Comparison of ENCODE assay signal across 12 mouse cellular contexts in the genomic region with DNA sequence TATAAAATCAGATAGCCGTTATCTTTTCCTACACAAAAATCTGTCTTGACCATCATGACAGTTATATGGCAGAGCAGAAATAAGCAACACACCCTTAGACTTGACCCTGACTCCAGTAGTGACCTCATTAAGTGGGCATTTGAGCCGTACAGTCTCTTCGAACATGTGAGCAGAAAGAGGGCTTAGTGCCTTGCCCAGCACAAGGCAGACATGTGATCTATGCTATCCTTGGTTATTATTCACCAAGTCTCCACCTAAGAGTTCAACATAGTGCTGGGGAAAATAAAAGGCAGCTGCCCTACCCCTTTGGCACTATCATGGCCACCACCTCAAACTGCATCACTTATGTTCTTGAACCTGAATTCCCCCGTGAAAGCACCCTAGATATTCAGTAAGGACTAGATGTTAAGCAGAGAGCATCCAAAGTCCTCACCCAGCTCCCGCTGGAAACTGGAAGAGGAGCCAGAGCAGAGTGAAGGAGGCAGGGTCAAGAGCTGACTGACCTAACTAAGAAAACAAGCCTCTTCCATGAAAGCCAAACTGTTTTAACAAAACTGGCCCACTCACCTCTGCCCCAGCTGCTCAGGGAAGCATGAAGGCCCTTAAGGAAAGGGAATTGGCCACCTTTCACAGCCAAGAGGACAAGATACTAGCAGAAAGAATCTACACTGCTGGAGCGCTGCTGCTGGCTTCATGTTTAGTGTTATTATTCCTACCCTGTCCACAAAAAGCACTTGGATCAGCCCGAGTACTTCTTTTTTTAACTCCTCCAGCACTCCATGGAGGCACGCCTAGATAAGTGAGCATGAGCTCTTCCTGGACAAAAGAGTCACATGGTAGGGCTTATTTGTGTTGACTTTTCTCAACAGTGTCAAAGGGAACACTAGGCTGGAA. TPM values are rescaled to one million over a fixed set of nuclear protein-coding genes. Genes with fewer than 3 reads are reported as not detected.
A peak's percentile ranks its signal among the peaks of the same experiment; 100 is the strongest.
DNase-seq lines count a peak whose midpoint lies in the region; ATAC-seq lines count a peak whose summit lies in the region.
"Had no signal": no experiment of that assay in that cellular context is flagged by ENCODE, and none has a peak within 500 bp of the region (broad histone marks: within the 10 kb centered on the region; RNA-seq: fewer than 3 reads in every experiment).

No protein-coding gene starts in this region.

- H3K27me3 ChIP-seq in hindbrain, embryonic 16.5 days (replicated peaks; ENCODE audit: control insufficient read depth, insufficient read depth, low read length) = no peaks in the 10 kb centered on the region
- no peaks in the 10 kb centered on the region for H3K27me3 ChIP-seq in hindbrain, embryonic 14.5 days (ENCODE audit: control insufficient read depth, insufficient read depth, low read length)
- H3K27me3 ChIP-seq: forebrain, embryonic 13.5 days; hindbrain, embryonic 12.5 days; midbrain, embryonic 12.5 days had no signal

- H3K4me2 ChIP-seq in hindbrain, embryonic 16.5 days (ENCODE audit: low read length) = no peak overlapping the region
- H3K4me2 ChIP-seq in hindbrain, embryonic 14.5 days (replicated peaks) = no peak overlapping the region
- H3K4me2 ChIP-seq: forebrain, embryonic 13.5 days; hindbrain, embryonic 12.5 days; midbrain, embryonic 12.5 days had no signal

- no peak overlapping the region for H3K27ac ChIP-seq in hindbrain, embryonic 16.5 days (ENCODE audit: low read depth, low read length)
- no peak overlapping the region for H3K27ac ChIP-seq in hindbrain, embryonic 14.5 days
- H3K27ac ChIP-seq: embryonic facial prominence, embryonic 10.5 days; forebrain, embryonic 13.5 days; hindbrain, embryonic 12.5 days; midbrain, embryonic 12.5 days had no signal

- no peak overlapping the region for H3K4me3 ChIP-seq in hindbrain, embryonic 16.5 days (ENCODE audit: low read length)
- no peak overlapping the region for H3K4me3 ChIP-seq in hindbrain, embryonic 14.5 days (replicated peaks; ENCODE audit: low read length)
- H3K4me3 ChIP-seq: embryonic facial prominence, embryonic 10.5 days; forebrain, embryonic 13.5 days; hindbrain, embryonic 12.5 days; midbrain, embryonic 12.5 days had no signal

- no peaks in the 10 kb centered on the region for H3K4me1 ChIP-seq in hindbrain, embryonic 16.5 days (ENCODE audit: control insufficient read depth, insufficient read depth, low read depth, low read length)
- H3K4me1 ChIP-seq in hindbrain, embryonic 14.5 days (replicated peaks; ENCODE audit: control insufficient read depth, insufficient read depth, low read length) = no peaks in the 10 kb centered on the region
- H3K4me1 ChIP-seq: forebrain, embryonic 13.5 days; hindbrain, embryonic 12.5 days; midbrain, embryonic 12.5 days had no signal

- H3K36me3 ChIP-seq in hindbrain, embryonic 16.5 days (ENCODE audit: control insufficient read depth, insufficient read depth, low read length) = no peaks in the 10 kb centered on the region
- no peaks in the 10 kb centered on the region for H3K36me3 ChIP-seq in hindbrain, embryonic 14.5 days (replicated peaks; ENCODE audit: control insufficient read depth, insufficient read depth)
- H3K36me3 ChIP-seq: embryonic facial prominence, embryonic 10.5 days; hindbrain, embryonic 12.5 days; midbrain, embryonic 12.5 days had no signal

- no peak overlapping the region for H3K9ac ChIP-seq in hindbrain, embryonic 16.5 days (ENCODE audit: low read depth, low read length)
- no peak overlapping the region for H3K9ac ChIP-seq in hindbrain, embryonic 14.5 days
- H3K9ac ChIP-seq: forebrain, embryonic 13.5 days; hindbrain, embryonic 12.5 days; midbrain, embryonic 12.5 days had no signal

- ATAC-seq in hindbrain, embryonic 16.5 days = 0 out of 2 replicates have a peak, but pooled peaks have one; percentile 24
- no peak for ATAC-seq in hindbrain, embryonic 14.5 days (ENCODE audit: low FRiP score)
- ATAC-seq: forebrain, embryonic 13.5 days had no signal

- 80% methylated on average over 8 of the region's 8 CpGs for WGBS in hindbrain, embryonic 16.5 days
- 73% methylated on average over 8 of the region's 8 CpGs for WGBS in hindbrain, embryonic 14.5 days

- DNase-seq in hindbrain, embryonic 14.5 days (ENCODE audit: low spot score) = no peak
- peak; percentile 48 to 53 for DNase-seq in heart, adult 9 months (ENCODE audit: low spot score in 2 of 2)
- DNase-seq in kidney, adult 18-20 months = peak; percentile 67
- peak; percentile 24 for DNase-seq in skeletal muscle tissue, adult 2 months (ENCODE audit: low read depth, low spot score)
- DNase-seq in spleen, adult 18-20 months = no peak
- DNase-seq in retina, postnatal 1 day = no peak
- DNase-seq in spleen, adult 12 weeks (ENCODE audit: low spot score) = no peak

- no peaks in the 10 kb centered on the region for H3K9me3 ChIP-seq in hindbrain, embryonic 16.5 days (ENCODE audit: control insufficient read depth, low read length)
- H3K9me3 ChIP-seq in hindbrain, embryonic 14.5 days (ENCODE audit: control insufficient read depth, low read length) = no peaks in the 10 kb centered on the region
- H3K9me3 ChIP-seq: forebrain, embryonic 13.5 days; hindbrain, embryonic 12.5 days; midbrain, embryonic 12.5 days had no signal

RNA-seq across cellular contexts. Expression of gene Large1, which starts 40.4 kb away (rescaled TPM):
- polyA plus RNA-seq in hindbrain, embryonic 16.5 days (2015; fragmentation: Nextera tagmentation; extraction: Ambion mirVana) = 15.7 and 16.3 TPM in 2 replicates
- 26.9 and 28.0 TPM in 2 replicates for polyA plus RNA-seq in hindbrain, embryonic 14.5 days (2014; fragmentation: Nextera tagmentation; extraction: Ambion mirVana)

Comparison
In these comparisons a context has a peak if more than half of its experiments do, and no peak if none do; other contexts are left out.
1. DNase-seq: peak in heart, adult 9 months (2 of 2), kidney, adult 18-20 months (single experiment) and skeletal muscle tissue, adult 2 months (single experiment); none in hindbrain, embryonic 14.5 days (single experiment), spleen, adult 18-20 months (0 of 2), retina, postnatal 1 day (single experiment) and spleen, adult 12 weeks (single experiment).